Mouse (Mus musculus): ENCODE data around the gene Espn. TPM values are rescaled to one million over a fixed set of nuclear protein-coding genes. Genes with fewer than 3 reads are reported as not detected.

The Espn gene
- total and polyA plus RNA-seq, 2 experiments from 2014 or later, result 0.47 to 0.71 TPM

- no peaks in the 10 kb centered on the region for H3K36me3 ChIP-seq (ENCODE audit: insufficient read depth, low read length)
- H3K27me3 ChIP-seq (ENCODE audit: insufficient read depth, low read length), result peaks cover 41% of the 10 kb centered on the region
- H3K27ac ChIP-seq, result no peak overlapping the region
- no peak for ATAC-seq
- H3K9me3 ChIP-seq (ENCODE audit: low read length), result no peaks in the 10 kb centered on the region
- 25% methylated on average over 7 of the region's 7 CpGs for WGBS
- H3K9ac ChIP-seq (replicated peaks; ENCODE audit: low read length), result no peak overlapping the region
- peak overlapping the region; percentile 27 for H3K4me3 ChIP-seq (ENCODE audit: low read length)
- DNase-seq (ENCODE audit: low spot score), result no peak
- H3K4me1 ChIP-seq (ENCODE audit: insufficient read depth, low read length), result no peaks in the 10 kb centered on the region
- no peak for TF ChIP-seq CTCF (IDR thresholded peaks at IDR 0.05; ENCODE audit: low read depth)
- peak overlapping the region; percentile 51 for H3K4me2 ChIP-seq (ENCODE audit: low read depth, low read length)
These were observed 663 bp downstream of the Espn start for GRCm38 (mm10) chr4:152151451-152151965.

- no peaks in the 10 kb centered on the region for H3K9me3 ChIP-seq (ENCODE audit: low read length)
- no peak for TF ChIP-seq CTCF (IDR thresholded peaks at IDR 0.05; ENCODE audit: low read depth)
- H3K4me3 ChIP-seq (ENCODE audit: low read length), result no peak overlapping the region
- H3K27ac ChIP-seq, result no peak overlapping the region
- no peaks in the 10 kb centered on the region for H3K36me3 ChIP-seq (ENCODE audit: insufficient read depth, low read length)
- no peak overlapping the region for H3K4me2 ChIP-seq (ENCODE audit: low read depth, low read length)
- peaks cover 41% of the 10 kb centered on the region for H3K27me3 ChIP-seq (ENCODE audit: insufficient read depth, low read length)
- H3K9ac ChIP-seq (replicated peaks; ENCODE audit: low read length), result no peak overlapping the region
- ATAC-seq (no peak), DNase-seq (ENCODE audit: low spot score) (no peak)
- whole genome bisulfite sequencing, result 77% methylated on average over 4 of the region's 4 CpGs
- H3K4me1 ChIP-seq (ENCODE audit: insufficient read depth, low read length), result no peaks in the 10 kb centered on the region
These were observed 1.6 kb downstream of the Espn start for GRCm38 (mm10) chr4:152150546-152150945.

- 66% methylated on average over 11 of the region's 11 CpGs for WGBS
- no peak overlapping the region for H3K4me2 ChIP-seq (ENCODE audit: low read depth, low read length)
- ATAC-seq (peak; percentile 27; the same call in 1 of the 2 replicates), DNase-seq (ENCODE audit: low spot score) (no peak)
- peaks cover 12% of the 10 kb centered on the region for H3K27me3 ChIP-seq (ENCODE audit: insufficient read depth, low read length)
- H3K4me3 ChIP-seq (ENCODE audit: low read length), result no peak overlapping the region
- no peaks in the 10 kb centered on the region for H3K36me3 ChIP-seq (ENCODE audit: insufficient read depth, low read length)
- H3K9me3 ChIP-seq (ENCODE audit: low read length), result no peaks in the 10 kb centered on the region
- no peak overlapping the region for H3K27ac ChIP-seq
- H3K4me1 ChIP-seq (ENCODE audit: insufficient read depth, low read length), result no peaks in the 10 kb centered on the region
- TF ChIP-seq CTCF (IDR thresholded peaks at IDR 0.05; ENCODE audit: low read depth), result no peak
- H3K9ac ChIP-seq (replicated peaks; ENCODE audit: low read length), result no peak overlapping the region
These were observed 5.9 kb downstream of the Espn start for GRCm38 (mm10) chr4:152146033-152146827.

- ATAC-seq (no peak), DNase-seq (ENCODE audit: low spot score) (no peak)
- H3K27ac ChIP-seq, result no peak overlapping the region
- TF ChIP-seq CTCF (IDR thresholded peaks at IDR 0.05; ENCODE audit: low read depth), result no peak
- H3K4me2 ChIP-seq (ENCODE audit: low read depth, low read length), result no peak overlapping the region
- no peaks in the 10 kb centered on the region for H3K36me3 ChIP-seq (ENCODE audit: insufficient read depth, low read length)
- 63% methylated on average over 10 of the region's 10 CpGs for WGBS
- H3K9me3 ChIP-seq (ENCODE audit: low read length), result no peaks in the 10 kb centered on the region
- H3K27me3 ChIP-seq (ENCODE audit: insufficient read depth, low read length), result peaks cover 7% of the 10 kb centered on the region; the same call in 1 of the 2 replicates
- no peak overlapping the region for H3K4me3 ChIP-seq (ENCODE audit: low read length)
- no peak overlapping the region for H3K9ac ChIP-seq (replicated peaks; ENCODE audit: low read length)
- no peaks in the 10 kb centered on the region for H3K4me1 ChIP-seq (ENCODE audit: insufficient read depth, low read length)
These were observed 6.7 kb downstream of the Espn start for GRCm38 (mm10) chr4:152145473-152145872.

GRCm38 (mm10) chr4:152143632-152144031, 8.5 kb downstream of the Espn start:
- ATAC-seq, result no peak
- no peaks in the 10 kb centered on the region for H3K9me3 ChIP-seq (ENCODE audit: low read length)
- DNase-seq (ENCODE audit: low spot score), result no peak
- 0 out of 2 replicates have a peak, but pooled peaks cover 3% of the 10 kb centered on the region for H3K27me3 ChIP-seq (ENCODE audit: insufficient read depth, low read length)
- H3K4me1 ChIP-seq (ENCODE audit: insufficient read depth, low read length), result 0 out of 2 replicates have a peak, but pooled peaks cover 4% of the 10 kb centered on the region
- WGBS, result 48% methylated on average over 1 of the region's 1 CpGs
- no peak overlapping the region for H3K4me2 ChIP-seq (ENCODE audit: low read depth, low read length)
- H3K36me3 ChIP-seq (ENCODE audit: insufficient read depth, low read length), result no peaks in the 10 kb centered on the region
- no peak overlapping the region for H3K27ac ChIP-seq
- no peak overlapping the region for H3K4me3 ChIP-seq (ENCODE audit: low read length)
- peak; percentile 18; the same call in 1 of the 2 replicates for TF ChIP-seq CTCF (IDR thresholded peaks at IDR 0.05; ENCODE audit: low read depth)
- no peak overlapping the region for H3K9ac ChIP-seq (replicated peaks; ENCODE audit: low read length)

GRCm38 (mm10) chr4:152141521-152142135, 10.5 kb downstream of the Espn start:
- Histone ChIP-seq H3K27ac (no peak overlapping the region), H3K4me2 (ENCODE audit: low read depth, low read length) (no peak overlapping the region), H3K27me3 (ENCODE audit: insufficient read depth, low read length) (0 out of 2 replicates have a peak, but pooled peaks cover 3% of the 10 kb centered on the region), H3K36me3 (ENCODE audit: insufficient read depth, low read length) (no peaks in the 10 kb centered on the region), H3K4me3 (ENCODE audit: low read length) (no peak overlapping the region), H3K9ac (replicated peaks; ENCODE audit: low read length) (no peak overlapping the region), H3K9me3 (ENCODE audit: low read length) (no peaks in the 10 kb centered on the region), H3K4me1 (ENCODE audit: insufficient read depth, low read length) (0 out of 2 replicates have a peak, but pooled peaks cover 5% of the 10 kb centered on the region)
- TF ChIP-seq CTCF (IDR thresholded peaks at IDR 0.05; ENCODE audit: low read depth), result no peak
- 50% methylated on average over 8 of the region's 8 CpGs for WGBS
- DNase-seq (ENCODE audit: low spot score) (no peak), ATAC-seq (no peak)

Data from hindbrain, postnatal 0 days (tissue).